Mouse (Mus musculus): Measurements from ENCODE around the gene Amph. TPM values are rescaled to one million over a fixed set of nuclear protein-coding genes. Genes with fewer than 3 reads are reported as not detected.

Gene Amph
- total and polyA plus RNA-seq, 3 experiments = not detected

GRCm38 (mm10) chr13:18956065-18956913 is 8.3 kb downstream of the Amph start:
- Histone ChIP-seq H3K4me3 (ENCODE audit: control insufficient read depth in 1 of 2, insufficient read depth in 1 of 2, low read depth in 2 of 2, low read length in 2 of 2) (no peak overlapping the region), H3K27ac (ENCODE audit: control insufficient read depth, low read depth, low read length) (no peak overlapping the region), H3K36me3 (ENCODE audit: control insufficient read depth in 1 of 2, insufficient read depth in 2 of 2, low read length in 2 of 2) (no peaks in the 10 kb centered on the region), H3K27me3 (ENCODE audit: control insufficient read depth in 1 of 2, insufficient read depth in 2 of 2, low read length in 2 of 2) (no peaks in the 10 kb centered on the region), H3K4me1 (ENCODE audit: control insufficient read depth in 1 of 2, insufficient read depth in 2 of 2, low read length in 2 of 2) (no peaks in the 10 kb centered on the region), H3K79me2 (ENCODE audit: control insufficient read depth, insufficient read depth, low read length, poor library complexity) (no peaks in the 10 kb centered on the region), H3K9me3 (replicated peaks; ENCODE audit: insufficient read depth, low read length) (no peaks in the 10 kb centered on the region), H3K9ac (ENCODE audit: control insufficient read depth, low read depth, low read length, poor library complexity, severe bottlenecking) (no peak overlapping the region)
- TF ChIP-seq USF1 (IDR thresholded peaks at IDR 0.05; ENCODE audit: low read depth, low read length) (no peak), RCOR1 (IDR thresholded peaks at IDR 0.05; ENCODE audit: low read depth, low read length) (no peak), POLR2A (IDR thresholded peaks at IDR 0.05; ENCODE audit: control insufficient read depth in 1 of 2, insufficient read depth in 1 of 2, low read depth in 1 of 2, low read length in 2 of 2, poor library complexity in 1 of 2) (no peak), GATA1 (IDR thresholded peaks at IDR 0.05; ENCODE audit: low read depth, low read length) (no peak), GABPA (IDR thresholded peaks at IDR 0.05; ENCODE audit: low read depth, low read length) (no peak), UBTF (IDR thresholded peaks at IDR 0.05; ENCODE audit: borderline replicate concordance, insufficient read depth, low read depth, low read length) (no peak), MXI1 (IDR thresholded peaks at IDR 0.05; ENCODE audit: low read depth, low read length) (no peak), ETS1 (IDR thresholded peaks at IDR 0.05; ENCODE audit: low read depth, low read length) (no peak), ELF1 (IDR thresholded peaks at IDR 0.05; ENCODE audit: low read depth, low read length) (no peak), USF2 (IDR thresholded peaks at IDR 0.05; ENCODE audit: borderline replicate concordance in 1 of 2, insufficient read depth in 1 of 2, low read depth in 1 of 2, low read length in 2 of 2) (no peak), TAL1 (IDR thresholded peaks at IDR 0.05; ENCODE audit: low read length) (no peak), NRF1 (IDR thresholded peaks at IDR 0.05; ENCODE audit: insufficient read depth, low read depth, low read length, poor library complexity, severe bottlenecking) (no peak), SIN3A (IDR thresholded peaks at IDR 0.05; ENCODE audit: low read length) (no peak), E2F4 (IDR thresholded peaks at IDR 0.05; ENCODE audit: borderline replicate concordance, low read depth, low read length) (no peak), MYC (IDR thresholded peaks at IDR 0.05; ENCODE audit: low read depth, low read length) (no peak), MEF2A (IDR thresholded peaks at IDR 0.05; ENCODE audit: extremely low read depth, insufficient replicate concordance, low read depth, low read length, poor library complexity, severe bottlenecking) (no peak), MAX (IDR thresholded peaks at IDR 0.05; ENCODE audit: low read length) (no peak), POLR2AphosphoS2 (IDR thresholded peaks at IDR 0.05; ENCODE audit: low read length) (no peak)
- DNase-seq (ENCODE audit: low read depth, low spot score) = no peak

GRCm38 (mm10) chr13:18957028-18957427 is 9.0 kb downstream of the Amph start:
- no peaks in the 10 kb centered on the region for H3K9me3 ChIP-seq (replicated peaks; ENCODE audit: insufficient read depth, low read length)
- DNase-seq (ENCODE audit: low read depth, low spot score) = no peak
- H3K27me3 ChIP-seq (ENCODE audit: control insufficient read depth in 1 of 2, insufficient read depth in 2 of 2, low read length in 2 of 2) = no peaks in the 10 kb centered on the region
- no peak overlapping the region for H3K4me3 ChIP-seq (ENCODE audit: control insufficient read depth in 1 of 2, insufficient read depth in 1 of 2, low read depth in 2 of 2, low read length in 2 of 2)
- no peaks in the 10 kb centered on the region for H3K36me3 ChIP-seq (ENCODE audit: control insufficient read depth in 1 of 2, insufficient read depth in 2 of 2, low read length in 2 of 2)
- no peak overlapping the region for H3K27ac ChIP-seq (ENCODE audit: control insufficient read depth, low read depth, low read length)
- H3K4me1 ChIP-seq (ENCODE audit: control insufficient read depth in 1 of 2, insufficient read depth in 2 of 2, low read length in 2 of 2) = no peaks in the 10 kb centered on the region
- no peak overlapping the region for H3K9ac ChIP-seq (ENCODE audit: control insufficient read depth, low read depth, low read length, poor library complexity, severe bottlenecking)
- TF ChIP-seq HCFC1 (IDR thresholded peaks at IDR 0.05; ENCODE audit: low read depth, low read length) (no peak), CTCF (IDR thresholded peaks at IDR 0.05 in 2 of 3, conservative IDR thresholded peaks at IDR 0.05 in 1 of 3; ENCODE audit: control insufficient read depth in 1 of 3, insufficient read depth in 1 of 3, low read depth in 2 of 3, low read length in 3 of 3, poor library complexity in 1 of 3, severe bottlenecking in 1 of 3) (no peak), BHLHE40 (IDR thresholded peaks at IDR 0.05; ENCODE audit: borderline replicate concordance, low read depth, low read length) (no peak), E2F4 (IDR thresholded peaks at IDR 0.05; ENCODE audit: borderline replicate concordance, low read depth, low read length) (no peak), USF1 (IDR thresholded peaks at IDR 0.05; ENCODE audit: low read depth, low read length) (no peak), ZC3H11A (IDR thresholded peaks at IDR 0.05; ENCODE audit: low read depth, low read length) (no peak), ELF1 (IDR thresholded peaks at IDR 0.05; ENCODE audit: low read depth, low read length) (no peak), MXI1 (IDR thresholded peaks at IDR 0.05; ENCODE audit: low read depth, low read length) (no peak), RCOR1 (IDR thresholded peaks at IDR 0.05; ENCODE audit: low read depth, low read length) (no peak), TAL1 (IDR thresholded peaks at IDR 0.05; ENCODE audit: low read length) (no peak), ZKSCAN1 (IDR thresholded peaks at IDR 0.05; ENCODE audit: low read depth, low read length) (no peak), NELFE (IDR thresholded peaks at IDR 0.05; ENCODE audit: low read depth, low read length) (no peak), MAX (IDR thresholded peaks at IDR 0.05; ENCODE audit: low read length) (no peak), ZNF384 (IDR thresholded peaks at IDR 0.05; ENCODE audit: low read depth, low read length) (no peak), USF2 (IDR thresholded peaks at IDR 0.05; ENCODE audit: borderline replicate concordance in 1 of 2, insufficient read depth in 1 of 2, low read depth in 1 of 2, low read length in 2 of 2) (no peak), MAFK (IDR thresholded peaks at IDR 0.05; ENCODE audit: borderline replicate concordance, low read depth, low read length) (no peak), MEF2A (IDR thresholded peaks at IDR 0.05; ENCODE audit: extremely low read depth, insufficient replicate concordance, low read depth, low read length, poor library complexity, severe bottlenecking) (no peak), ZMIZ1 (IDR thresholded peaks at IDR 0.05; ENCODE audit: low read depth, low read length) (no peak), ETS1 (IDR thresholded peaks at IDR 0.05; ENCODE audit: low read depth, low read length) (no peak), JUND (IDR thresholded peaks at IDR 0.05; ENCODE audit: low read depth, low read length) (no peak)
- no peaks in the 10 kb centered on the region for H3K79me2 ChIP-seq (ENCODE audit: control insufficient read depth, insufficient read depth, low read length, poor library complexity)
